Mouse (Mus musculus) frontal cortex, postnatal 10 days (tissue): ENCODE data around the gene Mamld1.
"Not testable (repeated sequence)": the region's sequence is repeated elsewhere in the genome, so short reads cannot be mapped to it uniquely, and the experiment has no call there.

ENCODE experiments used
- DNase-seq, 2 experiments: peaks; one replicate each; pipeline ENCODE4 v3.0.0; 2022; ENCODE audit warnings: low spot score in 2 of 2, mixed read lengths in 1 of 2

Mamld1 gene

DNA sequence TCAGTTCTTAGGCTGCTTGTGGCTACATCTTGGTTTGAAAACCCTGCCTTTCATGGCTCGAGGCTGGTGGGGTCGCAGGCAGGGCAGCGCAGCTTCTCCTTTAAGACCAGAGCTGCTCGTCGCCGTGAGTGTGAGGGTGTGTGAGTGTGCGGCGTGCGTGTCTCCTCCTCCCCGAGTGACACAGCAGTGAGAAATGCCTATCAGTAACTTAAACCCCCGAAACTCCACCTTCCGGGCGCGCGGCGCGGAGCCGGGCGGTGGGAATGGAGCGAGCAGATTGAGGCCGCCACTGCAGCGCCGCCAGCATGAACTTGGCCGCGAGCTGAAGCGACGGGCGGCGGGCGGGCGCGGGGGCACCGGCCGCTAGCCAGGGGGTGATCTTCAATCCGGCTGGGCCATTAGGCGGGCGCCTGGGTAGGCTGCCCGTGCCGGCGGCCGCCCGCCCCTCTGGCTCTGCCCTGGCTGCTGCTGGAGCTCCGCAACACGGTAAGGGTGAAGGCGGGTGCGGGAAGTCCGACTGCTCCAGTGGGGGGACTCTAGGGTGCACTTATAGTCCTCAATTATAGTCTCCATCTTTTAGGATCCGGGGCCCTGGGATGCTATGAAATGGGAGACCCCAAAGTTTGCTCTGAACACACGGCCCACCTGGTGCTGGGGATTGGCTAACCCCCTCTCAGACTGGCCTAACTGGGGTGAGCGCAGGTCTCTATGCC is at the start of gene Mamld1:
Gene Mamld1, plus strand, starts transcription at position 393 of the 713 bp plus-strand sequence.
- DNase-seq, result peak; percentile 67 to 76

DNA sequence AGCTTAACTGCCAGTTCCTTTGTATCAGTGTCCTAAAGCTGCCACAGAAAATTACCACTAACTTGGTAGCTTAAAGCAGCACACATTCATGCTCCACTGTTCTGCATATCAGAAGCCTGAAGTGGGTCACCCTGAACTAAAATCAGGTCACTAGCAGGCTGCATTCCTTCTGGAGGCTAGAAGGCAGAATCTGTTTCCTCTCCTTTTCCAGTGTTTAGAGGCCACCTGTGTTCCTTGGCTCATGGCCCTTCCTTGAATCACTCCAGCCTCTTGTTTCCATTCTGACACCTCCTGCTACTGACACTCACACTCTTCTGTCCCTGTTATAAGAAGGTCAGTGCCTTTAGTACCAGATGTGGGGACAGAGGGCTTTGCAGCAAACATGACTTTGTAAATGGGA is 25.3 kb upstream of the Mamld1 start:
- no peak for DNase-seq

DNA sequence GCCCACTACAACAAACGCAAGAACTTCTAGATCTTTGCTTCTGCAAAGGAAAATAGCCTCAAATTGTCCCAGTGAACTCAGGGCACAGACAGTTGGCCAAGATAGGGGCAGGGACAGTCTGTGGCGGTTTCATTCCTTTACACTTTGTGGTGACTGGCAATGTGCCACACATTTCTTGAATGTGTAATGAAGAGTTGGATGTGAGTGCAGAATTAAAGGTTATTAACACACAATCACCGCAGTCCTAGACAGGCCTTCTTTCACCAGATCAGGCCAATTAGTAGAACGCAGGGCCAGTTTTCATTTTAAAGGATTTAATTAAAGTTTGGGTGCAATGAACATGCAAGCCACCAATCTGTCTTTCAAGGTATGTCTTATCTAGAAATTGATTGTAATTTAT is 22.0 kb upstream of the Mamld1 start:
- no peak for DNase-seq

DNA sequence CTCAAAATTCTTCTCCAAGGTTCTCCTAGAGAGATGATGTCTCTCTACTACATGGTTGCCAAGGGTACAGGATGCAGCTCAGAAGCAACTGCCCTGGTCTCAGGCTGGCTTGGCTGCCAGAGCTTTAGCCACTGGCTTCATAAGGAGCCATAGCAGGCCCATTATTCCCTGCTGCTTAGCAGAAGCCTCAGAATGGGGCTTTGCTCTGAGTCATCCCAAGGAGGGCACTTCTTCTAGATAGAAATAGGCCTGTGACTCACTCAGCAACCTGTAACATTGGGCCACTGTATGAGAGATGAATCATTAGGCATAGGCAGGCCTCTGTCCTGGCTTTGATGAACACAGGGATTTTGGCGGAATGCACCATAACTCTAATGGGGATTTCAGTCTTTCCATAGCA is 21.1 kb upstream of the Mamld1 start:
- not testable (repeated sequence) for DNase-seq

DNA sequence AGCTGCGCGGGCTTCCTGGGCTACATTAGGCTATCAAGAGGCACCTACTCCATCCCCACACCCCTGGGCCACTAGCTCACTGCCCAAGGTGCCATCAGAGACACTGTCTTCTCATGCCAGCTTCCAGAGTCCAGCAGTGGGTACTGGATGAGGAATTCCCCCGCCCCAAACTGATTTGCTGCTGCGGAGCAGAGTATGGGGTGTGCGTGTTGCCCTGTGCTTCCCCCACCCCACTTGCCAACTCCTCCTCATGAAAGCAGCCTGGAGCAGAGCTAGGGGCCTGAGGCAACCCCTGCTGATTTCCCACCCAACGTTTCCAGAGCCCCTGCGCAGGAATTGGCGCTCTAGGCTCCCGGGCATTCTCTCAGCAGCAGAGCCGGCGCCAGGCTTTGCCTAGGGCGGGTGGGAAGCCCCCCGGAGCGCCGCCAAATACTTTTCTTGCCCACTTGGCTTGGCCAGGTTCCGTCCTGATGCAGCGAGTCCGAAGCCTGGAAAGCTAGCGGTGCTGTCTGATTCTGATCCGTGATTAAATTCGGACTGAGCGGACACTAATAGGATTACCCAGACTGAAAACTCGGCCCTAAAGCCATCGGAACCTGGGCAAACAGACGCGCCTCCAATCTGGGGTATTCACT is 738 bp downstream of the Mamld1 start:
- DNase-seq, result peak; percentile 9 to 27

DNA sequence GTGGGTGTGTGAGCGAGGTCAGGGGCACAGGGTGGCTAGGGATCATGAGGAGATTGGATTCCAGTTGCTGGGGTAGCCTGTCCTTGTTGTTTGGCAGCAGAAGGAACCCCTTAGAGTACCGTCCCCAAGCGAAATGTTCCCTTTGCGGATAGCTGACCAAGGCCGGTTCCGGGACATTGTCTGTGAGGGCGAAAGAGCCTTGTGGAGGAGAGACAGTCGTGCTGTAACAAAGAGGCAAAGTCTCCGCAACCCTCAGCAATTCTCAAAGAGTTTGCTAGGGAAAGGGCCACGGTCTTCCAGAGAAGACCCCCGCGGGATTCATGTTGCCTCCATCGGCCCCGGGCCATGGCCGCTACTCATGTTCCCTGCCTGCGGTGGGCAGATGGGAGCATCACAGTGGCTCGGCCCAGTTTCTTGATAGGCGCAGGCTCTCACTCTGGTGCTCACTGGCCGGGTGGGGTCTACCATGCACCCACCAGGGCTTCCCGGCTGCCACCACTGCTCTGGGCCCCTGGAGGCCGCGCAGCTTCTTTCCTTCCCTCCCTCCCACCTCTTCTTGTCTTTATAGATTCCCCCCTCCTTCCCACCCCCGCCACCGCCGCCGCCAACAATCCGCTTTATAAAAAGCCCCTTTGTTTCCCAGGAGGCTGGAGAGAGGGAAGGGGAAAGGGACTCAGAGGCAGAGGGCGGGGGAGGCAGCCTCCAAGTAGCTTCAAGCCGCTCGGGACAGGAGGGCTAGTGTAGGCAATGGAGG is 1.5 kb downstream of the Mamld1 start:
- DNase-seq, result peak; percentile 5 to 34

DNA sequence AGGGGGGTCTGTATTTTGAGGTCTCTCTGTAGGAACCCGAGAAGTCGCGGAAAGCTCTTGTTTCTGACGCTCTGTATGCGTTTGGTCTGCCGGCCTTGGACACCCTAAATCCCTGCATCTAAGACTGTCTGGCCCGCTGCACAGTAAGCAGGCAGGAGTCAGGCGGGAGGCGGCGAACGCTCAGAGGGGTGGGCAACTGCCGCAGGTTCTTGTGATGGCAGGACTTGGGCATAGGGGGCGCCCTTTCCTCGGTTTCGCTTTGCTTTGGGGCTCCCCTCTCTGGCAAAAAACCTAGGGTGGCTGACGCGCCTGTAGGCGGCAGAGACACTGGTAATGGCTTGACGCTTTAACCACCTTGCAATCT is 2.0 kb downstream of the Mamld1 start:
- peak; percentile 66 to 75 for DNase-seq

DNA sequence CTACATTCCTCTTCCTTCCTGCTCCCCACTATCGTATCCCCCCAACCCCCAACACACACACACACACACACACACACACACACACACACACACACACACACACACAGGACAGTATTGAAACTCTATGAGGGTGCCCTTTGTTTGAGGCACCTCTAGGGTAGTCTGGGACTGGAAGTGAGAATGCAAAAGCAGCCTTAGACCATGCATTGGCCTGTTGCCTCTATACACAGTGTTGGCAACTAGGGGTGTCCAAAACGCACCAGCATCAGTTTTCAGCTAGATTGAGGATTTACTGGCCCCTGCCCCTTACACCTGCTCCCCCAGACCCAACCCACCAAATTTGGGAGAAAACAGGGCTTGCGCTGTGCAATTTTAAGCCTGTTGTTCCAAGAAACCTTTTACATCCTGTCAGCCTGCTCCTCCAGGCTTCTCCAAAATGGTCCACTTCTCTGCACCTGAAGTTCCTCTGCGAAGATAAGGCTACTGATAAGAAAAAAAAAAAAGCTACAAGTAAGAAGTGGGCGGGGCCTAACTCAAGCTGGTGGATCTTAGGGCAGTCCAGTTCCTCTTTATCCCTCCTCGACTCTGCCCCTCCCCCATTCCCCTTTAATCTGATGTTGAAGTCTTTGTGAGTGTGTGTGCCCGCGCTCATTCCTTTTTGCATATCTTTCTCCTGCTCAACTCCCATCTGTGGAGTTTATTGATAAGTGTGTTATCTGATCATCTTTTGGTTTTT is 2.6 kb downstream of the Mamld1 start:
- DNase-seq, result peak in 1 of 2 experiments; percentile 22

DNA sequence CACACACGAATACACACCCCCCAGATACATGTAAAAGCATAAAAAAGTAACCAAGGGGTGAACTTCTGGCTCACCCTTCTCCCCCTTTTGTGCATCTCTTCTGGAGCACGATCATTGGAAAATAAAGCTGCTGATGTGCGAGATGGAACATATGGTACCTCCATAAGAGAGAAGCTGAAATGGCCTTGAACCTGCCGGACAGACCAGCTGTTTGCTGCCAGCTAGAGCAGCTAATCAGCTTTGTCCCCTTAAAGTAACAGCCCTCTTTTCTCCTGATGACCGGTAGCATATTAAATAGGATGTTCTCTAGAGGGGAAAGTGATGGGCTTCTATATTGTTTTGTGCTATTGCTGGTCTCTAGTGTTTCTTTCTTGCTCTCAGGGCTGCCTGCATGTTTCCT is 3.2 kb downstream of the Mamld1 start:
- DNase-seq, result no peak

DNA sequence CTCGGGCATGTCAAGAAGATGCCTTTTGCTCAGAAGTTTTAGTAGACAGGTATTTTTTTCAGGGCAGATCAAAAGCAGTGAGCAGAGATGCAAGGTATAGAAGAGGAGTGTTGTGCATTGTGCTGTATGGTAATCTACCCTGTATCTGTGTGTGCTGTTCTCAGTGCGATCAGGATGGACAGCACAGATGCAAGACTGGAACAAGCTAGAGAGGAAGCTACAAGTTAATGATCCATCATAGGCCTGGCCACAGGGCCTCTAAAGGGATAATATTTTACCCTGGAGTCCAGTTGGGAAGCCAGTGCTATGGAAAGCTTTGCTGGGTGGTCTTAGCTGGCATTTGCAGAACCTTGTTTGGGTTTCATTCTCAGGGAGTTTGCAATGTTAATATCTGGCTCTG is 6.9 kb downstream of the Mamld1 start:
- no peak for DNase-seq

DNA sequence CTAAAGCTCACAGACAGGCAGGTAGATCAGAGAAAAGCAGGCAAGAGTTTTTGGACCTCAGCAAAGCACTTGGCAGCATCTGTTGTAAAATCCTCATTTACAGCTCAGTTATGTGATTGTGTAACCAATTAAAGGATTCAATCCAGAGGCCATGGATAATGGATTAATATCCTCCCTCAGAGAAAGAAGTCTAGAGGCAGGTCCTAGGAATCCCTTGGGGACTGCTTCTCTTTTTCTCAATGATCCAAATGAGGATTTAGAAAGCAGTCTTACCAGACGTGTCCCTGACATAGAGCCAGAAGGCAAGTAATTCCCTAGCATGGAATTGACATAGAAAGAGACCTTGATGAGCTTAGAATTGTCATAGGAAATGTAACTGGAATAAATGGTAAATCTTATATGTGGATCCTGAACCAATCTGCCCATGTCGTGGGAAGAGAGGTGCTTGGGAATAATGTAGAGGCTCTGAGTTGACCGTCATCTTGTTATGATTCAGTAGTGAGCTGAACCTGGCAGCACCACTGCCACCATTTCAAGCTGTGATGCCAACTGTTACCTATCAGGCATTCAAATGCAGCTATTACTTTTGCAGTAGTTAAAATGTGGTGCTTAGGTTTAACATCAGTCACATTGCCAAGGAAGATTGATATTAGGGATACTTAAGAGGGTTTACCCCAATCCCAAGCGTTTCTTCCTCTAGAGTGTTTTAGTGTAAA is 35.2 kb downstream of the Mamld1 start:
- no peak for DNase-seq

DNA sequence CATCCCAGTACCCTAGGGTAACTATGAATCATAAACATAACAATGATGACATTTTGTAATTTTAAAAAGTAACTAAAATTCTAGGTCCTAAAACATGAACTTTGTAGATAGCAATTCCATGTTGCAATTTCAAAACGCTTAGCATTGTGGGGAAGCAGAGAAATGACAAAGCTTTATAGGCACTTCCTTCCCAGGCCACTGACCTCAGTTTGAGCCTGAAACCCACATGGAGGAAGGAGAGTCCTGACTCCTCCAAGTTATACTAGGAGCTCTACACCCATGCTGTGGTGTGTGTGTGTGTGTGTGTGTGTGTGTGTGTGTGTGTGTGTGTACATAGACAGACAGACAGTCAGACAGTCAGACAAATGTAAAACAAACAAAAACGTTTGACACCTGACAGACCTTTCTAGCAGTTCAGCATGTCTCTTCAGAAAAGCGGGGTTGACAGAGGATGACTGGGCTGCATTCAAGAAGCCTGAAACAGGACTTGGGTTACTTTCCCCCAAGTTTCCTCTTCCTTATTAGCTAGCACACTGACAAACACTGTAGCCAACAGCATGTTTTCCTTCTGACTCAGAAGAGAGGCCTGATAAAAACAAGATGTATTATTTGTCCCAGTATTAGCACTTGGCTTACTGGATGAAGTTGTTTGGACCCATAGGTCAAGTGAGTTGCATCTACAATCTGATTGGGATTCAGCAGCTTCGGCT is 37.5 kb downstream of the Mamld1 start:
- no peak for DNase-seq

DNA sequence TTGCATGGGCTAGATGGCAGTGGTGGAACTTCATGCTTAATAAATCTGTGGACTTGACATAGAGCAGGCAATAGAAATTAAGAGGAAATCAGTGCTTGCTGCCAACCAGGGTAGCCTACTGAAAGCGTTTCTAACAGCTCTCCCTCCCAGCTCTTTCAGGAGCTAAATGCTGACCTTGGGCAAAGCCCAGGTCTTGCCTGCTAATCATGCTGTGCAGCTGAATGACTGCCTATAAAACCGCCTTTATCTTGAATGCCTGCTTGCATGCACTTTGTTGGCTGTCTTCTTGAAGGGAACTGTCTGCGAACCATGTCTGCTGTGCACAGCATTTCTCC is 38.0 kb downstream of the Mamld1 start:
- DNase-seq, result no peak

DNA sequence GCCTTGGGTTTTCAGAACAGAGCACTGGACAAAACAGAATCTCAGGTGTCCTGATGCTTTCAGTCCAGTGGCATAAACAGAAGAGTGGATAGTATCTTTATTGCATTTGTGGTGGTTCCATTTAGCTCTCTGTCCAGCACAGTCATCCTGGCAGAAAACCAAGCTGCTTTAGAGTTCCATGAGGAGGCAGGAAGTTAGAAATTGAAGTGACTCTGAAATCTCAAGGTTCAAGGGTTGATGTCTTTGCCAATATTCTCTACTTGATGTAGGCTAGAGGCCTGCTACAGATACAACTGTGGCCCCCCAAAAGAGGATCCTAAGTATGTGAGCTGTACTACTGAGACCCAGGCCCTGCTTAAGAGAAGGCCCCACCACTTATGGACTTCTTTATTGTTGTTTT is 55.8 kb downstream of the Mamld1 start:
- no peak for DNase-seq

DNA sequence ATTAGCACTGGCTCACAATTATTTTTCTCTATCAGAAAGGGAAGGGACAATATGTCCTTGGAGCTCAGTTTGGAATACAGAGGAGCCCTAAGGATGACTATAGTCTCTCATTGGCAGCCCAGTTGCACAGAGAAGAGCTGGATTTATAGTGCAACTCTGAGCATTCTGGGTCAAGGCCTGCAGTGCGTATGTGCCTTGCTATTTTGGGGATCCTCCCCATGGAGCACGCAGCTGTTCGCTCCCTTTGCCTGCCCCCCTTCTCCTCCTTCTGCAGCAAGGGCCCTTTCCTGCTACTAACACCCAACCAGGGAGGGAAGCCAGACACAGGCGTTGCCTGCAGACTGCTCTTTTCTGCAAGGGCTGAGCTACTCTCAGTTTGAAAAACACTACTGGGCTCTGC is 56.3 kb downstream of the Mamld1 start:
- peak; percentile 9 to 15 for DNase-seq

DNA sequence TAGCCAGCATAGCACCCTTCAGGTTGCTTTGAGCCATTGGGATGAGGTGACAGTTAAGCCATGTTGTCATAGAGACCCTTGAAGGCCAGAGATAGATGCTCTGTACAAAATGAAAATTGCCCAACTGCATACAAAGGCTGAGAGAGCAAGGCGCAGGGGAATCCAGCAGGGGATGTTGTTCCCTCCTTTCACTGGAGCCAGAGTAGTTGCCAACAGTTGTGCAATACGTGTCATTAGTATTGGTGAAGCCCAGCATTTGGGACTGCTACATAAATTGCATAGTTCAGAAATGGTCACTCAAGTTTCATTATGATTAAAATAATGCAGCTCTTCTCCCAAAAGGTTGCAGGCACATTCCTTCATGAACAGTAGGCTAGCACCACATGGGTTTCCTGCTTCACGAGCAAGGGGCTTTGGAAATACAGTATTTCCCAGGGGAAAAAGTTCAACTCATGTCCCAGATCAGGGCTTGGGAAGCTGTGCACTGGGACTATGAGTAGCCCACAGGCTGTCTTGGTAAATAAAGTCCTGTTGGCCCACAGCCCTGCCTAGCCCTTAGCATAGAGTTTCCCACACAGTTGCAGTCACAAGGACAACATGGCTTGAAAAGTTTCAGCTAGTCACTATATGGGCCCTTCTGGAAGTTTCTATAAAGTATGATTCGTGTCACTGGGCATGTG is 58.1 kb downstream of the Mamld1 start:
- DNase-seq, result no peak

DNA sequence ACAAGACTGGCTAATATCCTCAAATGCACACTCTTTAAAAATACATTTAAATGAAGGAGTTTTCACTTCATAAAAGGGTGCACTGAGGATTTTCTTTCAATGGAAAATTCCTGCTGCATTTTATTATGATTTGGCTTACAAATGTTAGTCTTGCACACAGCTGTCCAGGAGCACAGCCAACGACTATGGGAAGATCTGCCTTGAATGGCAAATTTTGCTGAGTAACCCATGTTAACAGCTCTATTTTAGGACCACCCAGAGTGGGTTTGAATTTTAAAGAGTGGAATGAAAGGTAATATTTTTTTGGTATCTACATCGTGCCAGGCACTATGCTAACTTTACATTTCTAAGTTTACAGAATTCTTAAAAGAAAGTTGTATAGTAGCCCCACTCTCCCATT is 60.3 kb downstream of the Mamld1 start:
- no peak for DNase-seq

DNA sequence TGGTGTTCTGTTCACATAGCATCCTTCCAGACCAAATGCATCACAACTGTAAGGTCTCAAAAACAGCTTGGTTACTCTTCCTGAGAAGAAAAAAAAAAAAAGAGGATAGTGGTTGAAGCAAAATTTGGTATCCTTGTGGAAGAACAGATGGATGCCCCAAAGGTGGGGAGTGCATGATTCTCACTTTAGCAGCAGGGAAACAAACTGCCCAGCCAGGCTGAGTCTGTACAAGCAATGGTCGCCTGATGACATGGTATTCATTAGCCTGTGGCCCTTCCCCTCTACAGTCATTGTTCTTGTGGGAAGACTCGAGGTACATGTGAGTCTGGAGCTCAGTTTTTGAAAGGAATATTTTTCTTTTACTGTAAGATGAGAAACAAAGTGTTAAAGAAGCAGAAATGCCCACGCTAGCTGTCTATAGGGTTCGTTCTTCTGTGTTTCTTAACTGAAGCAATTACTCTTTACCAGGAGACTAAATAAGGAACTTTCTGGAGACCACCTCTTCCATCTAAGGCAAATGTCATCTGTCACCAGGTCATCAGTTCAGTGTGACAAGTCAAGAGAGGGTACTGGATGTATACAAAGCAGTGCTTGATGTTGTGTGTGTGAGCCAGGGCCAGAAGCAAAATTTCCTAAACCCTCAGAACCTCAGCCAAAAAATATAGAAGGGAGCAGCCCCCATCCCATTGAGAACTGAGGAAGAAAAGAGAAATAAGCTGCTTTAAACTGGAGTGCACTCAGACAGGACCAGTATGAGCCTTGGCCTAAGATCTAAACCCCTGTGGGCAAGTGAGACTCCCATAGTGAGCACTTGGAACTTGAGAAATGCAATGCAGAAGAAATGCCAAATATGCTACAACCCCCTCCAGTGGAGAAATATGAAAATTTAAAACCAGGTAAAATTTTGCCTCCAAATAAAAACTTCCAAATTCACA is 72.6 kb downstream of the Mamld1 start:
- DNase-seq, result no peak

DNA sequence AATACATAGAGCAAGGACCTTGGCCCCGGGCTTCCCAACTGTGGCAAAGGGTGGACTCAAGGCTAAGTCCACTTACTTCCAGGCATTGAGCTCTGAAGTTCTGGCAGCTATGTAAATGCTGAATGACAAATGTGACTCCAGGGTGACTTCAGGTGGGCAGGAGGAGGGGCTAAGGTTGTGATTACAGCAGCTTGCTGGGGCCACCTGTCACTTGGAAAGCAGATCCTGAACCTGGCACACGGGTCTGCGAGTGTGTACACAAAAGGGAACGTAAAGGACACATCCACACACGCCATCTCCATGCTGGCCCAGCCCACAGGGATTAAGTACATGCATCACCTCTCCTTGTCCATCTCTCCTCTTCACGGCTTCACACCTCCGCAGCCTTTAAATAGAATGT is 75.0 kb downstream of the Mamld1 start:
- no peak for DNase-seq
